Mouse (Mus musculus) testis, adult 10 weeks (tissue): ENCODE data around the gene Il2ra. TPM values are rescaled to one million over a fixed set of nuclear protein-coding genes. Genes with fewer than 3 reads are reported as not detected.

ENCODE experiments used
- polyA plus RNA-seq: library from polyadenylated mRNA; stranded (reverse); fragments of 350-450 nt; fragmentation: Illumina TruSeq; extraction: RNeasy Lipid Tissue Mini Kit (QIAGEN cat#74804); gene quantifications from one replicate; pipeline ENCODE4 v1.2.3, GENCODE M21; 2014; ENCODE audit warnings: low read depth, low replicate concordance

The Il2ra gene
- polyA plus RNA-seq = 0.22 TPM

DNA sequence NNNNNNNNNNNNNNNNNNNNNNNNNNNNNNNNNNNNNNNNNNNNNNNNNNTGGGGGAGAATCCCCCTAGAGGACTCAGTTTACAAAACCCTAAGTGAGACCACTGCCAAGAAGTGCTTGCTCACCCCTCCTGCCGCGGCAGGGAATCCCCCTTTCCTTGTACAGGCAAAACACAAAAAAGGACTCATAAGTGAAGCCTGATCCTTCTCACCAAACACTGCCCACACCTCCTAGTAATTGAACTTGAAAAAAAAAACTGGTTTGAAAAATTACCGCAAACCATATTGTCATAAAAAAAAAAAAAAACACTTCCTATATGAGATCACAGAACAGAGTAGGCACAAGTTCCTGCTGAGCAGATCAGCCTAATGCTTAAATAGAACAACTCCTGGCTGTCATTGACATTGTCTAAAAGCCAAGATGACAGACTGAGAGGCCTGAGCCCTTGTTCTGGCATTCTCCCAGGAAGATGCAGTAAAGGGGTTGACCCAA, at the start of gene Il2ra:
TSS of gene Il2ra (plus strand) at position 357 of the 491 bp plus-strand sequence.

DNA sequence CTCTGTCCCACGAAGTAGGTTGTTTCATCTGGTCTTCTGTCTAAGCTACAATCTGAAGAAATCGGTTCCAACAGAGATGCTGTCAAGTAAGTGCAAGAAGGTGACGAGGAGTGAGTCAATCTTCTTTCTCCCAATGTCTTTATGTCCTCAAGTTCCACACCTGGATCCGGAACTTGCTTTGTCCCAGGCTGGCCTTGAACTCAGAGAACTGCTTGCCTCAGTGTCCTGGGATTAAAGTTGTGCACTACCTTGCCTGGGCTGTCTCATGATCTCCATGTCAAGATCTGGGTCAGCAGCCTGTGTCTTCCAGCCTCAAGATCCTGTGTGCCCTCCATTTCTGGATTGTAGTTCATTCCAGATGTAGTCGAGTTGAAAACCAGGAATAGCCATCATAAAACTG, 38.6 kb upstream of the Il2ra start, which contains the start of gene Rbm17:
TSS of gene Rbm17 (minus strand) at position 101 of the 400 bp plus-strand sequence.

DNA sequence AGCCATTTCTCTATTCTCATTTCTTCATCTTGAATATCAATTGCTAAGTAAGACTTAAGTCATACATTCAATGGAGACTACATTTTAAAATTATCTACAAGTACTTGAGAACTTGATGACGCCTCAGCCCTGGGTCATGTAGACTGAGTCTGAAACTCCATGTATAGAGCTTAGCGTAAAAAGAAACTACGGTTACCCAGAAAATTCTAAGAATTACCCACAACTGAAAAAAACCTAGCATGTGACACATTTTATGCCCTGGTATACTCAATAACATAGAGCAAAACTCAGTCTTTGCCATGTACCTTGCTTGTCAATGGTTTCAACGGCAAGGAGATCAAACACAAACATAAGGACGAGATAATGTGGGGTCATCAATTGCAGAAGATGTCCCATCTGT, 16.7 kb upstream of the Il2ra start, which contains the start of gene Gm17490:
TSS of gene Gm17490 (minus strand) at position 375 of the 400 bp plus-strand sequence.

DNA sequence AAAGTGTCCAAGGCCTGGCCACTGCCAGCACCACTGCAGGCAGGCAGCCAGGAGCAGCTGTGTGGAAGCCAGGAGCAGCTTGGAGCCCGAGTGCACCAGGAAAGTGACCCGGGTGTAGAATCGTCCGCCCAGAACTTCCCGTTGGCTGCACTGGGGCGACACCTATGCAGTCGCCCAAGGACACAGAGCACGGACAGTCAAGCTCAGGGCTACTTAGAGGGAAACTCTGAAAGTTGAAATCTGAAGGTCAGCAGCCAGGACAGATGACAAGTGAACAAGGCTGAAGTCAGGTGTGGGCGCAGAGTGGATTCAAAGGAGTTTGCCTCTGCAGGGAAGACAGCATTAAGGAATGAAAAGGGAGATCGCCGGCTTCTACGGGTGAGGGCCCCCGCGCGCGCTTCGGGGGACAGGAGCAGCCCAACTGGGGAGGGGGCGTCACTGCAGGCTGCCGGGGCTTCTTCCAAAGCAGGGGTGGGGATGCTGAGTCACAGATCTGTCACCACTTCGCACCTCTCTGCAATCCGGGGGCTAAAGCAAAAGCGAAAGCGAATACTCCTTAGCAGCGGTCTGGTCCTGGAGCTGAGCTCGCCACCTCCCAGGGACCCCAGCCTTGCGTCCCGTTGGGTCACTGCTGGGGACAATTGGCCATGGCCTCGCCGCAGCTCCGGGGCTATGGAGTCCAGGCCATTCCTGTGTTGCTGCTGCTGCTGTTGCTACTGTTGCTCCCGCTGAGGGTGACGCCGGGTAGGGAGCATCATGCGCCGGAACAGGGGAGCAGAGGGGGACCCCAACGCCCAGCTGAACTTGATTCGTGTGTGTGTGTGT, 62.8 kb downstream of the Il2ra start, which contains the start of gene Il15ra:
TSS of gene Il15ra (plus strand) at position 90 of the 825 bp plus-strand sequence.

Other genes with a start within 250 kb of the Il2ra start
- 28.5 TPM for gene Pfkfb3, start 88.7 kb upstream of the Il2ra start, polyA plus RNA-seq
- 133 TPM for gene Rbm17, start 38.7 kb upstream of the Il2ra start, polyA plus RNA-seq
- gene Gm17490, start 16.5 kb upstream of the Il2ra start, polyA plus RNA-seq = not detected
- gene Il15ra, start 62.5 kb downstream of the Il2ra start, polyA plus RNA-seq = 3.5 TPM
- 27.4 TPM for gene Fbh1, start 134.8 kb downstream of the Il2ra start, polyA plus RNA-seq
- 10.0 TPM for gene Ankrd16, start 135.1 kb downstream of the Il2ra start, polyA plus RNA-seq